Mouse (Mus musculus) forebrain, embryonic 12.5 days (tissue): ENCODE results near the gene Tbx5. TPM values are rescaled to one million over a fixed set of nuclear protein-coding genes. Genes with fewer than 3 reads are reported as not detected.

Experiments used
- ATAC-seq: fragments of 200-750 bp; cut with Nextera tagmentation; 2 replicates; pipeline ENCODE4 v1.8.0; 2017; ENCODE audit warnings: moderate TSS enrichment; ENCODE audit not compliant: low FRiP score
- H3K27ac ChIP-seq: fragments of 300-500 bp; sonication (generic); 2 replicates; pipeline ENCODE4 v1.5.1; 2016; ENCODE audit warnings: mild to moderate bottlenecking
- H3K27me3 ChIP-seq: fragments of 300-500 bp; sonication (generic); 2 replicates; pipeline ENCODE4 v1.6.1; 2016; ENCODE audit warnings: mild to moderate bottlenecking
- H3K36me3 ChIP-seq: fragments of 300-500 bp; sonication (generic); replicated peaks from 2 replicates; pipeline ENCODE4 v1.6.1; 2016; ENCODE audit warnings: mild to moderate bottlenecking
- H3K4me1 ChIP-seq: fragments of 300-500 bp; sonication (generic); 2 replicates; pipeline ENCODE4 v1.6.1; 2016
- H3K4me2 ChIP-seq: fragments of 300-500 bp; sonication (generic); 2 replicates; pipeline ENCODE4 v1.6.1; 2016; ENCODE audit warnings: mild to moderate bottlenecking, moderate library complexity
- H3K4me3 ChIP-seq: fragments of 300-500 bp; sonication (generic); replicated peaks from 2 replicates; pipeline ENCODE4 v1.5.1; 2016; ENCODE audit warnings: mild to moderate bottlenecking
- H3K9ac ChIP-seq: fragments of 300-500 bp; sonication (generic); 2 replicates; pipeline ENCODE4 v1.6.1; 2016; ENCODE audit warnings: mild to moderate bottlenecking
- H3K9me3 ChIP-seq: fragments of 300-500 bp; sonication (generic); 2 replicates; pipeline ENCODE4 v1.6.1; 2016
- WGBS: fragments of 180-500 bp; shearing (Covaris S2); methylation state at CpG from one replicate; pipeline ENCODE4 v1.1.7; 2016; 5-methylcytosine and 5-hydroxymethylcytosine counted together
- polyA plus RNA-seq: library from polyadenylated mRNA; unstranded; fragments of >200 nt; fragmentation: Nextera tagmentation; extraction: Ambion mirVana; gene quantifications from 2 replicates; pipeline ENCODE4 v1.2.1, GENCODE M21; 2016

Tbx5 gene
- 0.08 and 0.11 TPM in 2 replicates for polyA plus RNA-seq

- H3K27ac ChIP-seq: no peak within 1 kb of the TSS
- no peak within 1 kb of the TSS for H3K4me2 ChIP-seq
- no peaks in the 10 kb centered on the region for H3K9me3 ChIP-seq
- peaks cover 8% of the 10 kb centered on the region; the same call in 1 of the 2 replicates for H3K4me1 ChIP-seq
- no peaks in the 10 kb centered on the region for H3K36me3 ChIP-seq
- H3K27me3 ChIP-seq: peaks cover 100% of the 10 kb centered on the region
- 2% methylated on average over 16 of the region's 16 CpGs for WGBS
- ATAC-seq: no peak
- no peak within 1 kb of the TSS for H3K9ac ChIP-seq
- H3K4me3 ChIP-seq: no peak within 1 kb of the TSS
These were observed at the start of gene Tbx5 for GRCm38 (mm10) chr5:119832479-119832796. Tbx5 (plus strand) TSS chr5:119832668.

GRCm38 (mm10) chr5:119785959-119786358 is 46.5 kb upstream of the Tbx5 start:
- 90% methylated on average over 7 of the region's 7 CpGs for WGBS
- H3K9me3 ChIP-seq: no peaks in the 10 kb centered on the region
- no peak overlapping the region for H3K4me3 ChIP-seq
- no peaks in the 10 kb centered on the region for H3K4me1 ChIP-seq
- H3K4me2 ChIP-seq: no peak overlapping the region
- no peak overlapping the region for H3K27ac ChIP-seq
- no peak for ATAC-seq
- no peaks in the 10 kb centered on the region for H3K36me3 ChIP-seq
- H3K27me3 ChIP-seq: peaks cover 32% of the 10 kb centered on the region
- no peak overlapping the region for H3K9ac ChIP-seq

- Histone ChIP-seq H3K27ac (no peak overlapping the region), H3K4me3 (no peak overlapping the region), H3K4me2 (no peak overlapping the region), H3K4me1 (no peaks in the 10 kb centered on the region), H3K9me3 (no peaks in the 10 kb centered on the region), H3K36me3 (no peaks in the 10 kb centered on the region), H3K27me3 (peaks cover 70% of the 10 kb centered on the region), H3K9ac (no peak overlapping the region)
- 60% methylated on average over 5 of the region's 5 CpGs for WGBS
- no peak for ATAC-seq
These were observed 40.8 kb upstream of the Tbx5 start for GRCm38 (mm10) chr5:119791664-119792063.

DNA sequence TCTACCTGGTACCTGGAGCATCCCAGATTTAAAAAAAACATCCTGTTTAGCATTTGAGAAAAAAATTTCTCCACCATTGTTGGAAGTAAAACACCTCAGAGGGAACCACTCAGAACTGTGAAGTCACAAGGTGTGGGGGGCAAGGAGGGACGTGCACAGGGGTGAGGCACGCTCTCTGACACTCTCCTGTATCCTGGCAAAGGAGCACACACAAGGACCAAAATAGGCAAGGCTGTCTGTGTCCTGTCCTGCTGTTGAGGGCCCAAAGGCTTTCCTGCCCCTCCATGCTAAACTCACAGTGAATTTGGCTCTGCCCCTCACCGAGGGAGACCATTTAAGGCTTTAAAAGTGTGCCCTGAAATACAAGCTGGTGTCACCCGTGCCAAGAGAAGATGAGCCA is 38.5 kb upstream of the Tbx5 start:
- no peak for ATAC-seq
- Histone ChIP-seq H3K36me3 (no peaks in the 10 kb centered on the region), H3K9me3 (no peaks in the 10 kb centered on the region), H3K4me2 (no peak overlapping the region), H3K4me3 (no peak overlapping the region), H3K4me1 (no peaks in the 10 kb centered on the region), H3K9ac (no peak overlapping the region), H3K27me3 (peaks cover 87% of the 10 kb centered on the region), H3K27ac (no peak overlapping the region)
- WGBS: 3% methylated on average over 4 of the region's 4 CpGs

DNA sequence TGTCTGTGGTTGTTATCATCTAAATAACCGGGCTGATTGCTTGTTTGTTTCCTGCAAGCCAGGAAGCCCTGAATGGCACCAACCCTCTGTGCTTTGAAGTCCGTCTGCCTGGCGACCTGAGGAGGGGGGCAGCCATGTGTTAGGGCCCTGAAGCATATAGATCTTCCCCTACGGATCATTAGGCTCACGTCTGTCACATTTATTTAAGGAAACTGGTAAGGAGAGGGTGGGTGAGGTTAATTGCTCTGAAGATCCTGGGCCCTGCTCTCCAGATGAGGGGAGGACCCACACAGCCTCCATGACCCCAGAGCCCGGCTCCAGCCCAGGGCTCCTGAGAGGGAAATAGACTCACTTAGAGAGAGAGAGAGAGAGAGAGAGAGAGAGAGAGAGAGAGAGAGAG is 37.1 kb upstream of the Tbx5 start:
- Histone ChIP-seq H3K4me2 (no peak overlapping the region), H3K27me3 (peaks cover 96% of the 10 kb centered on the region), H3K27ac (no peak overlapping the region), H3K9me3 (no peaks in the 10 kb centered on the region), H3K36me3 (no peaks in the 10 kb centered on the region), H3K4me3 (no peak overlapping the region), H3K4me1 (no peaks in the 10 kb centered on the region), H3K9ac (no peak overlapping the region)
- no peak for ATAC-seq
- under 1% methylated on average over 6 of the region's 6 CpGs for WGBS

- Histone ChIP-seq H3K36me3 (no peaks in the 10 kb centered on the region), H3K4me3 (no peak overlapping the region), H3K4me2 (no peak overlapping the region), H3K27ac (no peak overlapping the region), H3K27me3 (peaks cover 100% of the 10 kb centered on the region), H3K9me3 (no peaks in the 10 kb centered on the region), H3K4me1 (no peaks in the 10 kb centered on the region), H3K9ac (no peak overlapping the region)
- 9% methylated on average over 3 of the region's 3 CpGs for WGBS
- ATAC-seq: no peak
These were observed 36.7 kb upstream of the Tbx5 start for GRCm38 (mm10) chr5:119795777-119796176.

GRCm38 (mm10) chr5:119796443-119797160 is 35.9 kb upstream of the Tbx5 start:
- Histone ChIP-seq H3K4me2 (no peak overlapping the region), H3K4me3 (no peak overlapping the region), H3K27me3 (peaks cover 100% of the 10 kb centered on the region), H3K9me3 (no peaks in the 10 kb centered on the region), H3K27ac (no peak overlapping the region), H3K9ac (no peak overlapping the region), H3K36me3 (no peaks in the 10 kb centered on the region), H3K4me1 (no peaks in the 10 kb centered on the region)
- WGBS: under 1% methylated on average over 33 of the region's 33 CpGs
- no peak for ATAC-seq

- ATAC-seq: no peak
- Histone ChIP-seq H3K27ac (no peak overlapping the region), H3K27me3 (peaks cover 100% of the 10 kb centered on the region), H3K4me3 (no peak overlapping the region), H3K9me3 (no peaks in the 10 kb centered on the region), H3K36me3 (no peaks in the 10 kb centered on the region), H3K9ac (no peak overlapping the region), H3K4me1 (no peaks in the 10 kb centered on the region), H3K4me2 (no peak overlapping the region)
- under 1% methylated on average over 26 of the region's 26 CpGs for WGBS
These were observed 34.8 kb upstream of the Tbx5 start for GRCm38 (mm10) chr5:119797580-119798150.

DNA sequence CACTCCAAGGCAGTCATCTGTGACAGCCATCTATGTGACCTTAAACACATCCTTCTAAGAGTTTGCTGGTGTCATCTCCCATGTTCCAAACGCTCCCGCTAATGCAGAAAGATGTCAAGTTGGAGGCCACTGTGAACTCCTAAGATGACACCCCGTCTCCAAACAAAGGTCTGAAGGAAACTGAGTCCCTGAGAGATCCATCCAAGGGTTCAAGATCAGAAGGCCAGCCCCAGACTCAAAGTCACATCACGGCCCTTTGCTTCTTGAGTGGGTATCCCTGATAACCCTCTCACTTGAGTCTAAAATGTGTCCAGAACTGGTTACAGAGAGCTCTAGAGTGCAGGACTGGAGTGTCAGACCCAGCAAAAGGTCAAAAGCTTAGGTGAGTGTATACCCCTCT is 34.2 kb upstream of the Tbx5 start:
- H3K4me1 ChIP-seq: no peaks in the 10 kb centered on the region
- no peaks in the 10 kb centered on the region for H3K36me3 ChIP-seq

GRCm38 (mm10) chr5:119798713-119799418 is 33.6 kb upstream of the Tbx5 start:
- 0% methylated on average over 5 of the region's 5 CpGs for WGBS
- H3K27me3 ChIP-seq: peaks cover 100% of the 10 kb centered on the region
- no peak for ATAC-seq

More for the DNA sequence above, 34.2 kb upstream of the Tbx5 start:
- Histone ChIP-seq H3K27ac (no peak overlapping the region), H3K27me3 (peaks cover 100% of the 10 kb centered on the region), H3K4me2 (no peak overlapping the region), H3K9me3 (no peaks in the 10 kb centered on the region), H3K9ac (no peak overlapping the region), H3K4me3 (no peak overlapping the region)
- ATAC-seq: no peak
- 3% methylated on average over 4 of the region's 4 CpGs for WGBS

GRCm38 (mm10) chr5:119799419-119800242 is 32.8 kb upstream of the Tbx5 start:
- H3K4me3 ChIP-seq: no peak overlapping the region
- H3K4me2 ChIP-seq: no peak overlapping the region
- no peaks in the 10 kb centered on the region for H3K36me3 ChIP-seq
- WGBS: 1% methylated on average over 9 of the region's 9 CpGs
- H3K27me3 ChIP-seq: peaks cover 100% of the 10 kb centered on the region
- ATAC-seq: no peak
- no peak overlapping the region for H3K9ac ChIP-seq
- H3K27ac ChIP-seq: no peak overlapping the region
- no peaks in the 10 kb centered on the region for H3K9me3 ChIP-seq
- H3K4me1 ChIP-seq: no peaks in the 10 kb centered on the region

More at GRCm38 (mm10) chr5:119798713-119799418, 33.6 kb upstream of the Tbx5 start:
- H3K27ac ChIP-seq: no peak overlapping the region
- H3K4me3 ChIP-seq: no peak overlapping the region
- H3K9ac ChIP-seq: no peak overlapping the region
- no peaks in the 10 kb centered on the region for H3K9me3 ChIP-seq
- no peak overlapping the region for H3K4me2 ChIP-seq
- H3K36me3 ChIP-seq: no peaks in the 10 kb centered on the region
- H3K4me1 ChIP-seq: no peaks in the 10 kb centered on the region

GRCm38 (mm10) chr5:119800243-119800665 is 32.2 kb upstream of the Tbx5 start:
- H3K27ac ChIP-seq: no peak overlapping the region
- H3K36me3 ChIP-seq: no peaks in the 10 kb centered on the region
- H3K4me1 ChIP-seq: no peaks in the 10 kb centered on the region
- no peaks in the 10 kb centered on the region for H3K9me3 ChIP-seq
- no peak overlapping the region for H3K4me3 ChIP-seq
- H3K4me2 ChIP-seq: no peak overlapping the region
- ATAC-seq: no peak
- H3K9ac ChIP-seq: no peak overlapping the region
- peaks cover 100% of the 10 kb centered on the region for H3K27me3 ChIP-seq
- 0% methylated on average over 11 of the region's 11 CpGs for WGBS
